Mouse (Mus musculus) cerebellum, adult 9-10 months (tissue): Measurements from ENCODE around the gene Crhr2.

Experiments used
- DNase-seq: peaks from one replicate; pipeline ENCODE4 v3.0.0; 2022

Gene Crhr2

DNA sequence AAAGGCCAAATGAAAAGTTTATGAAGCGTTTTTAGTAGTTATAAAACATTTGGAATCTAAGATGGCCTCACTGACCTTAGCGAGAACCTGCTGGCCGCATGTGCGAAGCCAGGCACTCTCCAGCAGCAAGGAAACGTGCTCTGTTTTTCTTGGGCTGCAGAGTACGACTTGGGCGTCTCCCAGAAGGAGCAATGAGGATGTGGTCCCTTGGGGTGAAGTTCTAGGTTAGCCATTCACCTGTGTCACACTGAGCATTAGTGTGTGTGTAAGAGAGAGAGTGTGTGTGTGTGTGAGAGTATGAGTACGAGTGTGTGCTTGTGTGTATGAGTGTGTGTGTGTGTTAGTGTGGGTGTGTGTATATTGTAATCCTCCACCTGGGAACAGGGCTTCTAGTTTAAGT is 89.6 kb downstream of the Crhr2 start:
- DNase-seq, result no peak
